Mouse (Mus musculus) heart, embryonic 14.5 days (tissue): ENCODE measurements around the gene Tubg2. TPM values are rescaled to one million over a fixed set of nuclear protein-coding genes. Genes with fewer than 3 reads are reported as not detected.

ENCODE experiments used
- ATAC-seq: fragments of 200-750 bp; cut with Nextera tagmentation; 2 replicates; pipeline ENCODE4 v1.8.0; 2017; ENCODE audit warnings: low read depth, moderate TSS enrichment; ENCODE audit not compliant: insufficient number of reproducible peaks, insufficient read depth, low FRiP score
- H3K27ac ChIP-seq, 2 experiments: fragments of 200-500 bp in 1 of 2; fragments of 300-500 bp in 1 of 2; sonication (generic) in 1 of 2; replicated peaks in 1 of 2; 2 replicates each; pipeline ENCODE4 v1.5.1; 2012 to 2014; ENCODE audit warnings: low read depth in 2 of 2, low read length in 2 of 2, control low read depth in 1 of 2, mild to moderate bottlenecking in 1 of 2, mixed read lengths in 1 of 2; ENCODE audit not compliant: control insufficient read depth in 1 of 2, insufficient read depth in 1 of 2
- H3K27me3 ChIP-seq: fragments of 300-500 bp; sonication (generic); 2 replicates; pipeline ENCODE4 v1.6.1; 2014; ENCODE audit warnings: mild to moderate bottlenecking, low read length, control low read depth; ENCODE audit not compliant: control insufficient read depth, insufficient read depth
- H3K36me3 ChIP-seq: fragments of 300-500 bp; sonication (generic); 2 replicates; pipeline ENCODE4 v1.6.1; 2014; ENCODE audit warnings: mild to moderate bottlenecking, control low read depth, low read length, mixed read lengths; ENCODE audit not compliant: control insufficient read depth, insufficient read depth
- H3K4me1 ChIP-seq, 2 experiments: fragments of 200-500 bp in 1 of 2; fragments of 300-500 bp in 1 of 2; sonication (generic) in 1 of 2; 2 replicates each; pipeline ENCODE4 v1.6.1; 2012 to 2014; ENCODE audit warnings: low read length in 2 of 2, control low read depth in 1 of 2, mixed read lengths in 1 of 2; ENCODE audit not compliant: control insufficient read depth in 2 of 2, insufficient read depth in 2 of 2
- H3K4me2 ChIP-seq: fragments of 300-500 bp; sonication (generic); 2 replicates; pipeline ENCODE4 v1.6.1; 2014; ENCODE audit warnings: mild to moderate bottlenecking, low read length
- H3K4me3 ChIP-seq, 2 experiments: fragments of 200-500 bp in 1 of 2; fragments of 300-500 bp in 1 of 2; sonication (generic) in 1 of 2; 2 replicates each; pipeline ENCODE4 v1.5.1; 2012 to 2014; ENCODE audit warnings: low read length in 2 of 2, mild to moderate bottlenecking in 2 of 2, control low read depth in 1 of 2, low read depth in 1 of 2, moderate library complexity in 1 of 2; ENCODE audit not compliant: control insufficient read depth in 1 of 2, insufficient read depth in 1 of 2
- H3K9ac ChIP-seq: fragments of 300-500 bp; sonication (generic); 2 replicates; pipeline ENCODE4 v1.6.1; 2014; ENCODE audit warnings: mild to moderate bottlenecking, low read length
- H3K9me3 ChIP-seq: fragments of 300-500 bp; sonication (generic); 2 replicates; pipeline ENCODE4 v1.6.1; 2016; ENCODE audit warnings: low read length, control low read depth; ENCODE audit not compliant: control insufficient read depth
- WGBS: fragments of 180-500 bp; shearing (Covaris S2); extraction: QIAGEN DNeasy Blood & Tissue Kit; methylation state at CpG from one replicate; pipeline ENCODE4 v1.1.7; 2014; 5-methylcytosine and 5-hydroxymethylcytosine counted together
- polyA plus RNA-seq: library from polyadenylated mRNA; unstranded; fragments of >200 nt; fragmentation: Nextera tagmentation; extraction: Ambion mirVana; gene quantifications from 2 replicates; pipeline ENCODE4 v1.2.1, GENCODE M21; 2014

The Tubg2 gene
- polyA plus RNA-seq, 1 experiment from 2014 or later, result 4.1 TPM

DNA sequence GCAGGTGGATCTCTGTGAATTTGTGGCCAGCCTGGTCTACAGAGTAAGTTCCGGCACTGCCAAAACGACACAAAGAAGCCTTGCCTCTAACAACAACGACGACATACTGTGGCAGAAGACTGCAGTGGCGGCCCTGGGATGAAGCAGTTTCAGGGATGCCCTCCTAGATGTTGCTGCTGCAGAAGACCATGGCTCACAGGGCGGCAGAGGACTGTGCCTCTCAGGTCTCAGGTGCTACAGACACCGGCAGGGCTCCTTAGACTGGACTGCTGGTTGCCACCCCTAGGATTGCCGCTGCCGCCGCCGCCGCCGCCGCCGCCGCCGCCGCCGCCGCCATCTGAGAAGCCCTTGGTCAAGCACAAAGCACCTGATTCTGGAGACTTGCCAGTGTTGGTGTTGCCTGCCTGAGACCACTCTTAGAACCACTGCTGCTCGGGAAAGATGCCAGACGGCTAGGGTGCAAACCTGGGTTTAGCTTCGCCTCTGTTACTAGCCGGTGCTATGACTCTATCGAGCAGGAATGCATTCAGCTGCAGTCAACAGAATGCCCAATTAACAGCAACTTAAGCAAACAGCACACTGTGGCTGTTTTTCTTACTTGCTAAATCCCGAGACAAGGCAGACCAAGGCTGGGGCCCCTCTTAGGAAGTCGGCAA lies 15.4 kb upstream of the Tubg2 start:
- peak; percentile 71; the same call in 1 of the 2 replicates for ATAC-seq
- WGBS, result 20% methylated on average over 27 of the region's 27 CpGs

GRCm38 (mm10) chr11:101141088-101141487 lies 14.6 kb upstream of the Tubg2 start:
- WGBS, result 77% methylated on average over 8 of the region's 8 CpGs
- Histone ChIP-seq H3K27ac (peak overlapping the region; percentile 70 to 84), H3K27me3 (no peaks in the 10 kb centered on the region), H3K4me3 (no peak overlapping the region), H3K4me2 (no peak overlapping the region), H3K9ac (0 out of 2 replicates have a peak overlapping the region, but pooled peaks have one; percentile 65), H3K4me1 (peaks cover 14 to 23% of the 10 kb centered on the region in 2 experiments), H3K9me3 (no peaks in the 10 kb centered on the region), H3K36me3 (no peaks in the 10 kb centered on the region)
- no peak for ATAC-seq

More for the DNA sequence above, 15.4 kb upstream of the Tubg2 start:
- H3K9ac ChIP-seq, result peak overlapping the region; percentile 65
- H3K27me3 ChIP-seq, result no peaks in the 10 kb centered on the region
- H3K4me2 ChIP-seq, result peak overlapping the region; percentile 61
- H3K4me3 ChIP-seq, result peak overlapping the region; percentile 32 to 39
- H3K9me3 ChIP-seq, result no peaks in the 10 kb centered on the region
- H3K27ac ChIP-seq, result peak overlapping the region; percentile 83 to 84
- H3K4me1 ChIP-seq, result peaks cover 14 to 23% of the 10 kb centered on the region in 2 experiments
- H3K36me3 ChIP-seq, result no peaks in the 10 kb centered on the region

DNA sequence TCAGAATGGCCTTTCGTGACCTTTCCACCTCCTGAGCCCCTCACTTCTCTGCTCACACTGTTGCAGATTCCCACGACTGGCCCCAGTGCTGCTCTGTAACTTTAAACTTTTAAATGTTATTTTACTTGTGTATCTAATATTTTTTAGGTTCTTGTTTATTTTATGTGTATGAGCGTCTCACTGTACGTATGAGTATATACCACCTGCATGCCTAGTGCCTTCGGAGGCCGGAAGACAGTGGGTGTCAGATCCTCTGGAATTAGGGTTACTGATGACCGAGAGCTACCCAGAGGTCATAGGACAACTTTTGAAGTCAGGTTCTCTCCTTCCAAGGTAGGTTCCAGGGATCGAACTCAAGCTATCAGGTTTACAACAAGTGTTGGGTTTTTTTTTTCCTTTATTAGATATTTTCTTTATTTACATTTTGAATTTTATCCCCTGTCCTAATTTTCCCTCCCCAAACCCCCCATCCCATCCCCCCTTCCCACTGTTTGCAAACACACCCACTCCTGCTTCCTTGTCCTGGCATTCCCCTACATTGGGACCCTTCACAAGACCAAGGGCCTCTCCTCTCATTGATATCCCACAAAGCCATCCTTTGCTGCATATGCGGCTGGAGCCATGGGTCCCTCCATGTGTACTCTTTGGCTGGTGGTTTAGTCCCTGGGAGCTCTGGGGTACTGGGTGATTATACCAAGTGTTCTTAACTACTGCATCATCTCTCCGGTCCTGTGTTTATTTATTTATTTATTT lies 13.3 kb upstream of the Tubg2 start:
- H3K4me1 ChIP-seq, result peaks cover 14 to 23% of the 10 kb centered on the region in 2 experiments
- no peaks in the 10 kb centered on the region for H3K27me3 ChIP-seq
- no peak overlapping the region for H3K9ac ChIP-seq
- no peak overlapping the region for H3K27ac ChIP-seq
- H3K36me3 ChIP-seq, result no peaks in the 10 kb centered on the region
- H3K4me3 ChIP-seq, result no peak overlapping the region
- no peak for ATAC-seq
- H3K9me3 ChIP-seq, result no peaks in the 10 kb centered on the region
- no peak overlapping the region for H3K4me2 ChIP-seq
- 84% methylated on average over 10 of the region's 10 CpGs for WGBS

DNA sequence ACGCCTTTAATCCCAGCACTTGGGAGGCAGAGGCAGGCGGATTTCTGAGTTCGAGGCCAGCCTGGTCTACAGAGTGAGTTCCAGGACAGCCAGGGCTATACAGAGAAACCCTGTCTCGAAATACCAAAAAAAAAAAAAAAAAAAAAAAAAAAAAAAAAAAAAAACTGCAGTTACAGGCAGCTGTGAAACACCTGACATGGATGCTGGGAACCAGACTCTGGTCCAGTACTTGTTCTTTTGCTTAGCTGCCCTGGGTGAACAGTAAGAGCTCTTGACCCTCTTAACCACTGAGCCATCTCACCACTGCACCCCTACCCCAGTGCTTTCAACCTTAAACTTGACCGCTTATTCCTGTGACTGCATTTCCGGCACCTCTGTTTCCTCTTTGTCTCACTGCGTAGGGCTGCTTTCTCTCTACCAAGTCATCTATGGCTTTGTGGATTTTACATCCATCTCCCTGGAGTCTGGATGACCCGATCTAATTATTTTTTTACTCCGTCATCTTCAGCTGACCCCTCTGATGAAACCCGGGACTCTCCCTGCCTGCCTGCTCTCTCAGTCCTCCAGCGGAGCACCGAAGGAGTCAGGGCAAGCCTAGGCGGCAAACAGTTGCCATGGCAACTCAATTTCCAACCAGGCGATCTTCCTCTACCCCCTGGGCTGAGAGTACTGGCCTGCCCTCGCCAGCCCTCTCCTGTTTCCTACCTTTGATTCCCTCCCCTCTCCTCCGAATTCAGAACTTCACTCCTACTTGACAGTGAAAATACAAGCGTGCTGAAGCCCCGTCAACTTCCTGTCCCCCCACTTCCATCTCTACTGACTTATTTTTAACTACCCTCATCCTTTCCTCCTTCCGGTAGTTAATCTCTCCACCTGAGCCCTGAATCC lies 12.1 kb upstream of the Tubg2 start:
- peak overlapping the region; percentile 54; the same call in 1 of the 2 replicates for H3K9ac ChIP-seq
- peaks cover 13 to 20% of the 10 kb centered on the region in 2 experiments for H3K4me1 ChIP-seq
- WGBS, result 25% methylated on average over 18 of the region's 19 CpGs
- no peak overlapping the region for H3K27ac ChIP-seq
- H3K27me3 ChIP-seq, result no peaks in the 10 kb centered on the region
- ATAC-seq, result no peak
- peak overlapping the region; percentile 65 for H3K4me2 ChIP-seq
- peak overlapping the region; percentile 7 to 32 for H3K4me3 ChIP-seq
- no peaks in the 10 kb centered on the region for H3K36me3 ChIP-seq
- no peaks in the 10 kb centered on the region for H3K9me3 ChIP-seq

DNA sequence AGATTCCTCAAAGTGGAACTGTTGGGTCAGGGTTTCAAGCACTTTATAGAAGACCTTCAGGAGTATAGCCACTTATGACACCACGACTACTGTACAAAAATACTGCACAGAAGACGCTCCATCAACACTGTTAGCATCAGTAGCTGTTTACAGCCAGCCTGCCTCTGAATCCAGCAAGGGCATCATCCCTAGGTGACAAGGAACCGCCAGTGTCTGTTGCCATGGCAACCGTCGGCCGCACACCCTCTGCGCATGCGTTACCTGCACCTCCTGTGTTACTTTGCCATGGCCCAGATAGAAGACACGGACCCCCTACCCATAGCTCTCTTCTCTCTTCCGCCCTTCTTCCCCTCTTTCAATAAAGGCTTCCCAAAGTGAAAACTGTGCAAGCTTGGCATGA lies 9.3 kb upstream of the Tubg2 start:
- H3K27ac ChIP-seq, result no peak overlapping the region
- H3K4me3 ChIP-seq, result no peak overlapping the region
- WGBS, result 40% methylated on average over 10 of the region's 10 CpGs
- H3K36me3 ChIP-seq, result no peaks in the 10 kb centered on the region
- no peaks in the 10 kb centered on the region for H3K27me3 ChIP-seq
- no peak for ATAC-seq
- H3K9me3 ChIP-seq, result no peaks in the 10 kb centered on the region
- no peak overlapping the region for H3K9ac ChIP-seq
- H3K4me1 ChIP-seq, result peaks cover 7% of the 10 kb centered on the region in 2 experiments; a peak in 3 of 4 replicates
- no peak overlapping the region for H3K4me2 ChIP-seq

DNA sequence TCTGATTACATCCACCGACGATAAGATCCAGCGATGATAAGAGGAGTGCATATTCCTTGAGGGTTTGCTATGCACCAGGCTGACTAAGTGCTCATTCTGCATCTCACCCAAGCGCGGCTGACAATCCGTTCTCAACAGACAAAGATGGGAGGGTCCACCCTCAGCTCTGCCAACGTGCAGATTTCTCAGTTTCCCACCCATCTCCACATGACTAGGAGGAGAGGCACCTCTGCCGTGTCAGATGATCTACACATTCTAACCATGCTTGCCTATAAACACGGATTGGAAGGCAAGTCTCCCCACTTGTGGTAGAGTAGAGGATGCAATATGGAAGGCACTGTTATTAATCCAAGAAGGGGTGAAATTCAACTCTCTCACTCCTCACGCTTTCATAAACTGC lies 7.0 kb upstream of the Tubg2 start:
- WGBS, result 68% methylated on average over 10 of the region's 10 CpGs
- Histone ChIP-seq H3K9ac (no peak overlapping the region), H3K36me3 (no peaks in the 10 kb centered on the region), H3K27me3 (no peaks in the 10 kb centered on the region), H3K4me3 (no peak overlapping the region), H3K27ac (0 out of 4 replicates have a peak overlapping the region, but pooled peaks of 1 of the 2 experiments have one; percentile 33), H3K9me3 (no peaks in the 10 kb centered on the region), H3K4me2 (no peak overlapping the region), H3K4me1 (peaks cover 3 to 7% of the 10 kb centered on the region in 2 experiments; a peak in 3 of 4 replicates)
- no peak for ATAC-seq
